Mouse (Mus musculus) ES-Bruce4 (cell line): Measurements from ENCODE around the gene Olfr1387.

Experiments
- CTCF ChIP-seq: IDR thresholded peaks from one replicate; pipeline ENCODE4 v1.8.1; 2011; ENCODE audit warnings: low read depth, low read length
- EP300 ChIP-seq: IDR thresholded peaks from 2 replicates; pipeline ENCODE4 v1.6.1; 2011; ENCODE audit warnings: low read depth, low read length; ENCODE audit not compliant: insufficient read depth
- POLR2A ChIP-seq: IDR thresholded peaks from one replicate; pipeline ENCODE4 v1.8.1; 2011; ENCODE audit warnings: low read length; ENCODE audit not compliant: insufficient read depth

- TF ChIP-seq POLR2A (no peak), EP300 (no peak), CTCF (no peak)
Observed at GRCm38 (mm10) chr11:49429641-49430040, 25.5 kb upstream of the Olfr1387 start.
